Mouse (Mus musculus): ENCODE measurements around the gene Atp6v0e. TPM values are rescaled to one million over a fixed set of nuclear protein-coding genes. Genes with fewer than 3 reads are reported as not detected.

Atp6v0e gene
- total RNA-seq, 1 experiment from 2014 or later, result 314 TPM

Other genes starting within 250 kb of the Atp6v0e start
- gene Neurl1b, start 248.4 kb upstream of the Atp6v0e start, total RNA-seq (2017), result 0.11 to 0.29 TPM in 2 of 3 replicates, not detected in the other
- gene Ergic1, start 101.7 kb upstream of the Atp6v0e start, total RNA-seq (2017), result 16.0 to 20.2 TPM (median 17.6 TPM) in 3 replicates
- 146 to 413 TPM (median 198 TPM) in 3 replicates for gene Dusp1, start 101.1 kb upstream of the Atp6v0e start, total RNA-seq (2017)
- gene Crebrf, start 52.4 kb downstream of the Atp6v0e start, total RNA-seq (2017), result 79.3 to 106 TPM (median 83.5 TPM) in 3 replicates
- gene Bnip1, start 117.8 kb downstream of the Atp6v0e start, total RNA-seq (2017), result 14.3 to 19.8 TPM (median 16.1 TPM) in 3 replicates
- not detected in 3 replicates for gene Nkx2-5, start 181.8 kb downstream of the Atp6v0e start, total RNA-seq (2017)